Mouse (Mus musculus) limb, embryonic 12.5 days (tissue): ENCODE data around the gene Olfr220. TPM values are rescaled to one million over a fixed set of nuclear protein-coding genes. Genes with fewer than 3 reads are reported as not detected.

Source experiments
- ATAC-seq: fragments of 200-750 bp; cut with Nextera tagmentation; 2 replicates; pipeline ENCODE4 v1.8.0; 2017; ENCODE audit warnings: low read depth, moderate TSS enrichment; ENCODE audit not compliant: insufficient number of reproducible peaks, insufficient read depth, low FRiP score, low TSS enrichment
- H3K27ac ChIP-seq: fragments of 300-500 bp; sonication (generic); 2 replicates; pipeline ENCODE4 v1.5.1; 2016; ENCODE audit warnings: mild to moderate bottlenecking, moderate library complexity
- H3K27me3 ChIP-seq: fragments of 300-500 bp; sonication (generic); 2 replicates; pipeline ENCODE4 v1.6.1; 2016; ENCODE audit warnings: mild to moderate bottlenecking, moderate library complexity
- H3K36me3 ChIP-seq: fragments of 300-500 bp; sonication (generic); 2 replicates; pipeline ENCODE4 v1.6.1; 2016; ENCODE audit warnings: mild to moderate bottlenecking, moderate library complexity
- H3K4me1 ChIP-seq: fragments of 300-500 bp; sonication (generic); replicated peaks from 2 replicates; pipeline ENCODE4 v1.6.1; 2016
- H3K4me2 ChIP-seq: fragments of 300-500 bp; sonication (generic); 2 replicates; pipeline ENCODE4 v1.6.1; 2016; ENCODE audit warnings: mild to moderate bottlenecking, moderate library complexity
- H3K4me3 ChIP-seq: fragments of 300-500 bp; sonication (generic); replicated peaks from 2 replicates; pipeline ENCODE4 v1.5.1; 2016; ENCODE audit warnings: mild to moderate bottlenecking
- H3K9ac ChIP-seq: fragments of 300-500 bp; sonication (generic); replicated peaks from 2 replicates; pipeline ENCODE4 v1.6.1; 2016; ENCODE audit warnings: mild to moderate bottlenecking, moderate library complexity
- H3K9me3 ChIP-seq: fragments of 300-500 bp; sonication (generic); 2 replicates; pipeline ENCODE4 v1.6.1; 2016; ENCODE audit warnings: mild to moderate bottlenecking, moderate library complexity
- WGBS: fragments of 180-500 bp; shearing (Covaris S2); methylation state at CpG from one replicate; pipeline ENCODE4 v1.1.7; 2016; 5-methylcytosine and 5-hydroxymethylcytosine counted together
- polyA plus RNA-seq: library from polyadenylated mRNA; unstranded; fragments of >200 nt; fragmentation: Nextera tagmentation; extraction: Ambion mirVana; gene quantifications from 2 replicates; pipeline ENCODE4 v1.2.1, GENCODE M21; 2016

Olfr220 gene
- polyA plus RNA-seq, 1 experiment from 2014 or later, result not detected

- ATAC-seq, result no peak
- Histone ChIP-seq H3K9ac (no peak overlapping the region), H3K36me3 (no peaks in the 10 kb centered on the region), H3K9me3 (no peaks in the 10 kb centered on the region), H3K4me2 (no peak overlapping the region), H3K27me3 (peaks cover 22% of the 10 kb centered on the region), H3K4me1 (peaks cover 15% of the 10 kb centered on the region), H3K4me3 (no peak overlapping the region), H3K27ac (no peak overlapping the region)
- WGBS, result 64% methylated on average over 4 of the region's 4 CpGs
Measured at GRCm38 (mm10) chr1:174500064-174500463, 58.2 kb downstream of the Olfr220 start.

Other genes starting within 250 kb of the Olfr220 start
- gene Olfr419, start 190.0 kb upstream of the Olfr220 start, polyA plus RNA-seq, result not detected in 2 replicates
- gene Mptx1, start 111.6 kb upstream of the Olfr220 start, polyA plus RNA-seq, result not detected in 2 replicates
- not detected in 2 replicates for gene Olfr417, start 77.0 kb upstream of the Olfr220 start, polyA plus RNA-seq
- gene Olfr248, start 51.0 kb upstream of the Olfr220 start, polyA plus RNA-seq, result not detected in 2 replicates
- gene Olfr414, start 18.0 kb upstream of the Olfr220 start, polyA plus RNA-seq, result not detected in 2 replicates
- gene Fmn2, start 59.7 kb downstream of the Olfr220 start, polyA plus RNA-seq, result 1.2 and 2.6 TPM in 2 replicates